Mouse (Mus musculus) adipocyte (in vitro differentiated cells): ENCODE data around the gene Chic2.

Experiments used
- DNase-seq: peaks from one replicate; pipeline ENCODE4 v3.0.0-alpha.2; 2016; ENCODE audit warnings: low spot score

Chic2 gene

DNA sequence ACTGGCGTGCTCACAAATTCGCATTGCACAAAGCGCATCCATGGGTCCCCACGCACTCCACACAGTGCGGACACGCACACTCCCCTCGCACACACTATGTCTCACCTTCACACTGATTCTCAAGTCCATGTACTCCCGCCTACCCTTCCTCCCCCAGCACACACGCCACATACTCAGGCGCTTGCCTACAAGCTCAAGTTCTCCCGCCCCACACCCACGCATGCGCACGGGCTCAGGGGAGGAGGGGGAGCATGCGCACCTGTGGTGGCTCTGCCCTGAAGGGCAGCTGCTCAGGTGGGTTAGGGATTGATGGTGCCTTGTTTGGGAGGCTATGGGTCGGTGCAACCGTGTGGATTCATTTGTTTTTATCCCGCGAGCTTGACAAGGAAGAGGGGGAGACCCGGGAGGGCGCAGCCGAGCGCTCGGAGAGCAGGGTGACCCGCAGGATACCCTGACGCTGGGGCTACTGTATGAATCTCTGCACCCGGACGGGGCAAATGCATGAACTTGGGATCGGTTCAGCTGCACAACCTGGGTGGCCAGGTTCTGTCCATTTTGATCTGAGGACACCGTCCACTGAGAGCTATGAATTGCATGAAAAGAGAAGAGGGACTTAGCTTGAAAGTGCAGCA is 22.7 kb upstream of the Chic2 start:
- no peak for DNase-seq

DNA sequence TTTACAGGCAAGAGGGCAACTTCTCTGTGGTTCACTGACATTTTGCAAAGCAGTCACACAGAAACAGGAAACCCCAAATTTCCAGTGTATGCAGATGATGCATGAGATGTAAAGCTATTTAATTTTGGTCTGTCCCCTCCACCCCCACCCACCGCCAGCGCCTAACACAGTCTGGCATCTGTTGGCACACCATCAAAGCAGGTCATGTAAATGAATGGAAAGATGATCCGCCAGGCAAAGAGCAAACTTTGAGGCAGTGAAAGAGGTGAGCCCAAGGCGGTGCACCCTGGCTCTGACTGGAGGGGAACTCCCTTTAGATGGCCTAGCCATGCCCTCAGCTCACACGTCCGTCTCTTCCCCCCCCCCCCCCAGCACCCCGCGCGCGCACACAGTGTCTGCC is 22.1 kb upstream of the Chic2 start:
- no peak for DNase-seq

DNA sequence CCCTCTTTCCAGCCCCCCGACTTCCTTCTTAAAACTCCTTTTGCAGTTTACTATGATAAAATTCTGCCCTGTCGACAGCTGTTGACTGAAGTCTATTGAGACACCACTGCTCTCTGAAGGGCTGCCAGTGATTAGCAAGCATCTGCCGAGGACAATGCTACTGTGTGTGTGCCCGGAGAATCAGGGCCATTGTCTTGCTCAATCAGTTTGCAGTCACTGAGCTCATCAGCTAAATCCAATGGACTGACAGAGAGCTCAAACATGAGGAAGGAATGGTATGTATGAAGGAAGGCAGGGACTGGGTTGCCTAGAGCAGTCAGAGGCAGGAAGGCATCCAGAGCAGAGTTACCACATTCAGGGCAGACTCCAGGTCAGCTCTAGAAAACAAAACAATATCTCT is 18.6 kb upstream of the Chic2 start:
- peak; percentile 74 for DNase-seq

DNA sequence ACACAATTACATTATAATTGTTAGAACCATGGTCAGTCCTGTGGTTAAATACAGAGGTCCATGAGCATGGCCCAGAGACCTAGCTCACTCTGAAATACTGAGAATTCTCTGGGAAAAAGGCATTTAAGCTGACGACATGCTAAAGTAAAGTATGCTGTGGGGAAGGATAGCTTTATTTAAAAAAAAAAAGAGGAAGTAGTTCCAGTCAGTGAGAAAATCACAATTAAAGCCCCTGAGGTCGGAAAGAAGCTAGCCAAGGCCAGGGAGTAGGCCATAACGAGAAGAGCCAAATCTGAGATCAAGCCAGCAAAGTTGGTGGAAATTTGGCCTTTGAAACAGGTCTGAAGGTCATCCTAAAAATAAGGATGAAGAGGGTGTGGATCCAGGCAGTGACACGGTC is 6.5 kb upstream of the Chic2 start:
- no peak for DNase-seq

DNA sequence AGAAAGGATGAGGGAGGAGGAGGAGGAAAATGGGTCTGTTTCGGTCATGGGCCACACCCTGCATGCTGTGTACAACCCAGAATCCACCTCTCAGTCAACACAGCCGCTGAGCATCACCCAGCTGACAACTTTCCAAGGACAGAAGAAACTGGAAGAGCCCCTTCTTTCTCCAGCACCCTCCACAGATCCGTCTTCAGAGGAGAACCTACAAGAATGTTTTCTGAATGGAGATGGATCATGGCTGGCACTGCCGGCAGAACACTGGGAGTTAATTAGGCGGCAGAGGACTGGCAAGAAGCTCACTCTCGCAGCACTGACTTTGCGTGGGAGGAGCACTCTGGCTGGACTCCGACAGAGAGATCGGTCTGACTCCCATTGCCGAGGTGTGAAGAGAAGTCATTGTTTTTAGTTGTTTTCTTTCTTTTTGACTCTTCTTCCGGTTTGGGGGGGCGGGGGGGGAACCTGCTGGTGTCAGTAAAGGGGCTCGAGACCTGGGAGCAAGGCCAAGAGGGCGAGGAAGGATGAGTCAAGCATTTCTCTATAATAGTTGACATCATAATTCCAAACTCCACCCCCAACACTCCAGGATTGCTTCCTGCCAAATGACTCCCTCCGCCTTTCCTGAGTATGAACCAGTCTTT is 2.2 kb upstream of the Chic2 start:
- no peak for DNase-seq

DNA sequence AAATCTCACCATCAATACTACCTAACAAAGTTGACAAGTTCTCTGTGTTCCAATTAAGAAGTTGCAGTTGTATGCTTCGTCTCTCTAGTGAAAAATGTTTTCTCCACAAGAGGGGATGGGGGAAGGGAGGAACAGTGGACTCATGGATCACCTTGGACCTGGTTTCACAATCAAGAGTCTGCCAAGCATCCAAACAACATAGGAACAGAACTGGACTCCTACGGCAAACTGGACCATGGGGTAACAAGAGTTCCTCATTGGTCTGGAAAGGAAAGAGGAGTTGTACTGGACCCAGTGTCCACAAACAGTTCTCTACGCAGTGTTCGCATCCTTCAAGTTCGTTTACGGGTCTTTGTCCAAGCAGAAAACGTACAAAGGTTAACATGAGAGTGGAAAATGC is 797 bp upstream of the Chic2 start:
- peak; percentile 98 for DNase-seq

DNA sequence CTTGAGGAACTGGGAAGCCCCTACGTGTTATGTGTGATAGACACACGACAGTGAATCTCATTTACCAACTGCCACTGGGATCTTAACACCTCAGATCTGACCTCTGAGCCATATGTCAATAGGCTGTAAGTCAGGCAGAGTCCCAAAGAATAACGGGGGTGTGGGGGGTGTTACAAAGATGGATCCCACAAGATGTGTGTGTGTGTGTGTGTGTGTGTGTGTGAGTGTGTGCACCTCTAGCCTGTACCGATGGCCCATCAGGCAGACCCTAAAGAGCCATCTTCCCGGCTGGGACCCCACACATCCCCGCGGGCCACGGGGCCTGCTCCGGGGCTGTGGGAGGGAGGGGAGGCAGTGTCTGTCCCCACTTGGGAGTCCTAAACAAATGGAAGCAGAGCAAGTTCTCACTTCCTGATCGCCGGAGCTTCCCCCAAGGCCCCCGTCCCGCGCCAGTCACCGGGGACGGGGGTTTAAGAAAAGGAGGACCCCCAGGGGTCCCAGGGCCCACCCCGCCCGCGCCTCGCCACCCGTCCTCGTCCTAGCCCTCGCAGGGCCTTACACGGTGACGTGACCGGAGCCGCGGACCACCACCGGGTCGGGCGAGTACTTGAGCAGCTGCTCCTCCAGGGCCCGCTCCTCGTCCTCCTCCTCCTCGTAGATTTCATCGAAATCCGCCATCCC is 813 bp downstream of the Chic2 start:
- peak; percentile 60 for DNase-seq

DNA sequence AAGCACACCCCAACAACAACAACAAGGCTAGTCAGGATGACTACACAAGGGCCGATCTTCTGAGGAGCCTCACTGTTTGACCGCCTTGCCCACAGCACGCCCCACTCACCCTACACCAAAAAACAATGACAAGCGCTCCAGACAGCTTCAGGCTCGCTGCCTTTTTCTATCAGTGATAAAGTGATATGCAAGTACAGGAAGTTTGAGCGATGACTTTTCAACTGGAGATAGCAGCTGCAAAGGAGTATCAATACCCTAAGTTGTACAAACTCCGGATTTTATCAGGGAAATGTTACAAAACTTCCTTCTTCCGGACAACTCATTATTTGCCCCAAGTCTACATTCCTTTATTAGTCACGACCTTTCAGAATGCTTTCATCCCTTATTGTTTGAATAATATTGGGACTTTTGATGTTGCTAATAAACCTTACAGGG is 1.5 kb downstream of the Chic2 start:
- DNase-seq, result peak; percentile 25

DNA sequence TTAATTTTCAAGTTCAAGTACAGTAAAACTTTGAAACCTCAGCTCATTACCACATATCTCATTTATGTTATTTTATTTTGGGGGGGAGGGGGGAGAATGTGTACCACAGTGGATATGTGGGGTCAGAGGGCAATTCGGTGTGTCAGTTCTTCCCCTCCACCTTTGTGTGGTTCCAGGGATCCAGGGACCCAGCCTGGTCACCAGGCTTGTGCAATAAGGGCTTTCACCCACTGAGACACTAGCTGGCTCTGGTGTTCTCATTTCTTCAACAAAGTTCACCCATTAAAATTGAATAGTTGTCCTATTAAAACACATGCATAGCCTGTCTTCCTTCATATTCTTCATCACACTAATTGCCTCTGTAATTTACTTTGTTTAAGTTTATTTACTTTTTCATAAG is 5.3 kb downstream of the Chic2 start:
- no peak for DNase-seq

DNA sequence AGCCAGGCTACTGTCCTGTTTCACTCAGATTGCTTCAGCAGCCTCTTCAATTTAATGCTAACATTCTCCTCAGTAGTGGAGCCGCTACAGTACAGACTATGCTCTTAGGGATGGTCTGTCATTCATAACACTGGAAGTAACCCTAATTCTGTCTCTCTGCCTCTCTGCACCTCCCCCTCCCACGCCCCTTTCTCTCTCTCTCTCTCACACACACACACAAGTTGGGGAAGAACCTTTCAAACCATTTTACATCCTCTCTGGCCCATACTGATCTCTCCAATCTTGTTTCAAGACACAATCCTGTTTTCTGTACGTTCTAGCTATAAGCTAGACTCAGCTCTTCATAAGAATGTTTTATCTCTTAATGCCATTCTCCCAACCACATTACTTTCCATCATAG is 9.1 kb downstream of the Chic2 start:
- DNase-seq, result no peak

DNA sequence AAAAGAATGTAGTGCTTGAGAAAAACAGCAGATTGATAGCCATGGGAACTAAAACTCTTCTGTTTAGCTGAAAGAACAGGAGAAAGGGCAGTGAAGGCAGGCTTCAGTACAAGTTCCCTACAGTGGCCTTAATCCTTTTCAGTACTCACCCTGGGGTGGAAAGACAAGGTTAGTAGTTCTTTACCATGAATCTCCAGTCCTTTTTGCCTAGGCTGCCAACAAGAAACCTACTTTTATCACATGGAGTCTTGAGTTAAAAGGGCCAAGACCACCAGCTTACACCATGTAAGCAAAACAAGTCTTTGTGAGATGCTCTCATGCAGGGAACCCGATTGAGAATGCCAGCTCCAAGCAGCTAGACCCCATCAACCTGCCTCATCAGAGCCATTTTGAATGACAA is 29.8 kb downstream of the Chic2 start:
- no peak for DNase-seq

DNA sequence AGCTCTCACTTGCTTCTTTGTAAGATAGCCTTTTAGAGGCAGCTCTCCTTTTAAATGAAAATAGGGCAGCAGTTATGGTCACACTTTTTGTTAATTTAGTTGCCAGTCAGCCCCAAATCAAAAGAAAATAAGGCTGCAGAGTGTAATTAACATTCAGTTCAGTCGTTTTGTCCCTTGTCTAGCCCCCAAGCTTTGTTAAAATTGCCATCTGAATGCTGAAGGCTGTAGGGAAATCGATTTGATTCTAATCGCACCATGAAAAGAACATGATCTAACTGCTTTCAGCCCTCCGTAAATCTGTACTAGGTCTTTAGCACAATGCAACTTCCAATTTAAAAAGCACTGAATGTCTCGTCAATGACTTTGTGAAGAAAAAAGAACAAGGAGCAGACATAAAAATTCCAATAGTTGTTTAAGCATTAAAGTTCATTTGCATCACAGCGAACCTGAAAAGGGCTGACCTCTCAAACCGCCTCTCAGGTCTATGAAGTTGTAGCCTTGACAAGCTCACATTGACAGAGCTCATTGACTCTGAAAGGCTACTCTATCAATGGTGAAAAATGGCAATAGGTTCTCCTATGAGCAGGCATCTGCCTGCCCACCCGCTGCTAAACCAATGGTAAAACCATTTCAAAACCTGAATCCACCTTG is 31.7 kb downstream of the Chic2 start:
- DNase-seq, result no peak

DNA sequence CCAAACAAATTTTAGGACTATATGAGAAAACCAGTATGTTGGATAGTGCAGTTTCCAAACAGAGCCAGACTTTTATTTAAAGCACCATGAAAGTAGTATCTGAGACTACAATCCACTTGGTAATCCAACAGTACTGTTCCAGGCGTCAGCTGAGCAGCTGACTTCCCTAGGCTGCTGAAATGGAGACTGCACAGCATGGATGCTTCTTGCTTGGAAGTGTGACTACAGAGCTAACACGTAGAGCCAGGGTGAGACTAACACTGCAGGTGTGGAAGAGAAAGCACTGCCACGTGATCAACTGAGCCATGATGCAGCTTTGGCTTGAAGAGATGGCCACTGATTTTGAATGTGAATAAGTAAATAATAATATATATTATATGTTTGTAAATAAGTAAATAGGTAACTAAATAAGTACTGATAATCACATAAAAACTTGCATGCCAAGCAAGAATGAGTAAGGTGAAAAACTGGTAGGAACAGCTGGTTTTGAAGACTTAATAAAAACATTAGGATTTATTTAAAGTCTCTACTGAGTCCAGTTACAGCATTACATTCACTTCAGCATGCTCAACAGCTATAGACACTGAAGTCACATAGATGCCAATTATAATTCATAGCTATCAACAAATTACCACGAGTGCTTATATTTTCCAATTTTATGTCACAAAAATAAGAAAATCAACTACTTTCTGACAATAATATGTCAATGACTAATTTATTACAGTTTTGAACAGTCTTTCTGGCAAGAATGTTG is 32.4 kb downstream of the Chic2 start:
- no peak for DNase-seq

DNA sequence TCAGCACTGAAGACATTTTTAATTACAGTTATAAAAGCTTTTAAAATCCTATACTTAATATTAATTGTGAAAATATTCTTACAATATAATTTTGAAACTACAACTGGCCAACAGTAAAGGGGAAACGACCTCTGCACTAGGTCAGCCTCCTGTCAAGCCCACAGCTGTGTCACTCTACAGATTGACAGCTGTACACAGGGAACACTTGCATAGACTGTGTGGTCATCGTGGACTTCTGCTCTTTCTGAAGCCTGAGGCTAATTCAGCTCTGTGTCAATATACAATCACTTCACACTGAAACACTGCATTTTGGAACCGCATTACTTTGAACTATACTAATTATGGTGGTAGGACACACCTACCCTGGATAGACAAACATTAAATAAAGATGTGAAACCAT is 39.8 kb downstream of the Chic2 start:
- no peak for DNase-seq

DNA sequence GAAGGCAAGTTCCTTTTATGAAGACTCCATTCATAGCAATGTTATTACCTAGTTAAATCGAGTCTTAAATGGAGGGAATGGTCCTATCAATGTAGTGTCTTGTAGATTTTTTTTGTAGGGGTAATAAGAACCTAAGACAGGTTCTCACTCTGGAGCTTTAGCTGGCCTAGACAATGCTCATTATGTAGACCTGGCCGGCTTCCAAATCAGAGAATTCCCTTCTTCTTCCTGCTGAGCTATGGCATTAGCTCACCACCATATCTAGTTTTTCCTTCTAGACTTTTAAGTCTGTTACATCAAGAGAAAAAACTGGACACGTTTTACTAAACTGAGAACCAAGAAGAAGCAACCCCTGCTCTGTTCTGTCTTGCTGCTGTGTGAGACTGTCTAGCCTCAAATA is 42.5 kb downstream of the Chic2 start:
- DNase-seq, result no peak

DNA sequence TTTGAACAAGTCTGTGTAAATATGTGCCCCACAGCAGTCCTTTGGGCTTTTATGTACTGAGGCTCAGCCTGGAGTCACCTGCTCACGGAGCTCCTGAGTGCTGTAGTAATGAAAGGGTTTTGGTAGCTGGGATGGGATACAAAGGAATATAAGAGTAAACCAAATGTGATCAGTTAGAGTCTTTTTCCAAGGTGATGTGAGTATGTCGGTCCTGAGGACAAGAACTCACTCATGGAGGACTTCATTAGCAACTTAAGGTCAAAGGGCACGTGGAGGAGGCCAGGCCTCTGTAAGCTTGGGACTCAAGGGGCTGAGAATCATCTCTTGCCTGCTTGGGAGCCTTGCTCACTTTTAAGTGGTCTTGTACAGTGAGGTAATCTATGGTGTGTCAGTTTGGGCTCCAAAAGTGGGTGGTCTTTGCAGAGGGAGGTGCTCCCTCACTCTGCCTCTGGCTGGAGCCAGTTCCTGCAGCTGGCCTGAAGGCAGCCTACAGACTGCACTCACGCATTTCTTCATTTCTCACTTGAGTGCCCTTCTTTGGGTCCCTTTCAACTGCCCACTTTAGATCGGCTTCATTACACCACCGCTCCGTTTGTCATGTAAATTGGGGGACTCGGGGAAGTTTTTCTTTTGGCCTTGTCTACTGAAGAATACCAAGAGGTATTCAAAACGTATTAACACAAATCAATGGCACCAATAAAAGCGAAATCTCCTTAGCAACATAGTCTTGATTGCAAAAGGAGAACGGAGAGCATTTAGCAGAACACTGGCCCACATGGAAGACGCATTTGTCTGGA is 45.7 kb downstream of the Chic2 start:
- no peak for DNase-seq

DNA sequence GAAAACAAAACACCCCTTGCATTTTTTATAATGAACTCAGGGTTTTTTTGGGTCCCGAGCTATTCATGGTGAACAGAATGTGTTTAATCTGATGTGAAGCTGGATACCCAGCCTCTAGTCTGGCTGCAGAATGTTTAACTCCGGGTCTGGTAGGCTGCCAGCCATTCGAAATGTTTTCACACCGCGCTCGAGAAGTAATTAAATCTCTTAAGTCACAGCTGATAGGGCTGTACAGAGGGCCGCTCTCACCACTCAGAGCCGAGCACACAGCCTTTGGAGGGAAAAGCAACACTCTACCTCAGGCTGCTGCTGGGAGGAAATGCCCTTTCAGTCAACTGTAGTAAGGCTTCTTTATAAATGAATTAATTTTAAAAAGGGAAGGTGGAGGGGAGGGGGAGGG is 49.6 kb downstream of the Chic2 start:
- no peak for DNase-seq

DNA sequence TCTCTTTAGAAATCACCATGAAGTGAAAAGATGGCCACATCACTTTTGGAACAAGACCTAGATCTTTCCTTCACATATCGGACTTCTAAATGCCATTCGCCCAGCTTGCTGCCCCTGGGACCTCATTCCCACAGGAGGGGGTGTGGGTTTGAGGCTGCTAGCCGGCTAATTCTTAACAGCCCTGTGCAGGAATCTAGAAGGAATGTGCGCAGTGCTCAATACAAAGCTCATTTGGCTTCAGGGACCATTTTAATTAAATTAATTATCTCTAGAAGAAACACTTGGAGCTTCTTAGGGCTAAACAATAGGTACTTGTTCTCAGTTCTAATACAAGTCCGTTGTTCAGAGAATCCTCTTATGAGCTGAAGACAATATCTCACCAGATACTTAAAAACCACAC is 60.5 kb downstream of the Chic2 start:
- no peak for DNase-seq

DNA sequence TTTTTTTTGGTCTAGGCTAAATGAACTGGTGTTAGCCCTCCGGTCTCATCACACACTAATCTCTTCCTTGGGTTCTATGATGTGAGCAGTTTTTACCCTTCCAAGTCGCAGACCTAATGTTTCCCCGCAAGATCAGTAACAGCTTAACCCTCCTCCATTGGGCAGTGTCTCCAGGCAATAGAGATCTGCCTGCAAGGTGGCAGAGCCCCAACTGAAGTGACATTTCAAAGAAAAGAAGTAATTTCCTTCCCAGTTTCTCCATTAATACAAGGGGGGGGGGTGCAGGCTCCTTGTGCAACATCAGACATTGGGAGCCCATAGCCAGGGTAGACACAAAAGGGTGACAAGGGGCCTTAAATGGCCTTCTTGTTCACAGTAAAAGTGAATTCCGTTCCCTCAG is 64.0 kb downstream of the Chic2 start:
- DNase-seq, result no peak

DNA sequence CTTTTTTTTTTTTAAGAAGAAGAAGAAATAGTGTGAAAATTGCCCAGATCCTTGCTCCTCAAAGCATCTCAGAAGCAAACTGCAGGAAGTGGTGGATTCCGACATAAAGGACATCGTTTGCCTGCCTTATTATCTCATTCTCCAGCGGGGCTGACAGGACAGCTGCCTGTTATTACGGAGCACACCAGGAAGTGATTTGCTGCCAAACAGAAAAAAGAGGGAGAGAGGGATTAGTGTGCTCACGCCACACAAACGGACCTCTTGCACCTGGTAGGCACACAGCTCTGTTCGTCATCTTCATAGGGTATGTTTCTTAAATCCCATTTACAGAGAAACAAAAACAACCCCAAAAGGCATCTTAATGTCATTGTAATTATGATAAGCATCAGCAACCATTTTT is 64.4 kb downstream of the Chic2 start:
- DNase-seq, result no peak

DNA sequence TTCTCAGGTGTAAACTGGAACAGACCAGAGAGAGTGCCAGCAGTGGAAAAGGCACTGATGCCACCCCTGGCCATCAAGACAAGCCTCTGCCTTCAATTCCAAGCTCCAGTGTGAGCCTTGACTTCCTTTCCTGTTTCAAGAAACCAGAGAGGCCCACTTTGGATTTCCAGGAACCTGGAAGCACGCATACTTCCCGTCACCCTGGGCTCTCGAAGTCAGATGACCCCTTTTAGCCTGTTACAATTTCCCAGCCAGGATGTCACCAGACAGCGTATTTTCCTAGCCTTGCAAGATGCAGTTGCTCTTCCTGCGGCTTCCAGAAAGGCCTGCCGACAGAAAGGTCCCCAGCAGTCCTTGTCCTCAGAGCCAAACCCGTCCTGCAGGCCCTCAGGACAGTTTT is 65.0 kb downstream of the Chic2 start:
- DNase-seq, result no peak

DNA sequence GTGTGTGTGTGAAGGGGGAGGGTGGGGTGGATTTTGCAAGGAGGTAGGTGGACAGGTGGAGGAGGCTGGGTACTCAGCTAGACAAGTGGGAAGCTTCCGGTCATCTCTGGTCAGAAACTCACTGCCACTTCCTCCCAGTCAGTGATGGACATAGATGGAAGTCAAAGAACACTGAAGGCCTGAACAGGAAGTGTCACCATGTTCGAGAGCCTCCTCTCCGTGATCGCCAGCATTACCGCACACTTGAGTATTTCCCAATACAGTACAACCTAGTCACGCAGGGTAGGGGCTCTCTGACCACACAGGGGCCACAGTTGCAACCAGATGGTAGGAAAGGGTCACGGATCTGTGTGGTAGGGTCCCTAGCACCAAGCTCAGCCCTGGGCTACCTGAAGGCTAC is 69.1 kb downstream of the Chic2 start:
- no peak for DNase-seq
